Mouse (Mus musculus): Measurements from ENCODE around the gene Anapc15-ps. TPM values are rescaled to one million over a fixed set of nuclear protein-coding genes. Genes with fewer than 3 reads are reported as not detected.

Anapc15-ps gene
- polyA plus RNA-seq, 1 experiment from 2014 or later = not detected

DNA sequence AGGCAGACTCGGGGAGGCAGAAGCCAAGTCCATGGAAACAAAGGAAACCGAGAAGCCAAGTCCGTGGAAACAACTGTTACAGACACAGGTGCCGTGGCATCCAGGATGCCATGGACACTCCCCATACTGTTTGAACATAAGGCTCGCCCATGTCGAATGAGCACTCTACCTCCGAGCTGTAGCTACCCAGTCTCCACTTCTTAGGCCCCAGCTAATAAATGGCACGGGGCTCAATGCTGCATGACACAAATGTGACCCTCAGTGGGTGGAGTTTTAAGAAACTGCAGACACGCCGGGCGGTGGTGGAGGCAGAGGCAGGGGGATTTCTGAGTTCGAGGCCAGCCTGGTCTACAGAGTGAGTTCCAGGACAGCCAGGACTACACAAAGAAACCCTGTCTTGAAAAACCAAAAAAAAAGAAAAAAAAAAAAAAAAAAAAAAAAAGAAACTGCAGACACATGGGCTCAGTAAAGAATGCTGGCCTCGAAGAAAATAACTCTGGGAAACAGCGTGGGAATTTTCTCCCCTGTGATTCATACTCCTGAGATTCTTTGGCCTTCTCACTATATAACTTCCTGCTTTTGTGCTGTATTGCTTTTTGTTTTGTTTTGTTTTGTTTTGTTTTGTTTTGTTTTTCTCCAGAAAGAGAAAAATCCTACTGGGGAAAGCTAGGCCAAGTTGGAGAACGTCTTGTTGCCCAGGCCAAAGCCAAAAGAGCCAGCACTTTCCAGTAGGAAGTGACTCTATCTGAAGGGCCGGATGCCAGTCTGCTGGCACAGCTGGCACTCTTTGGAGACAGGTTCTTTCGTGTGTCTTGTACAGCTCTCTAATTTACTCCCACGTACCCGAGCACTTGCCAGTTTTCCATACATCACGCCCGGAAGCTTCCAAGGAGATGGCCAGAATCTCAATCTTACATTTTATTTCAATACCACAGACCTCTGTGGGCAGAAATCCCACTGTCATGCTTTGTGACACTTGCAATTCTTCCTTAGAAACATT lies 2.2 kb downstream of the Anapc15-ps start:
- ATAC-seq (ENCODE audit: low read depth) (no peak), DNase-seq (ENCODE audit: low spot score) (no peak)
- Histone ChIP-seq H3K27me3 (replicated peaks; ENCODE audit: control insufficient read depth, insufficient read depth, low read length) (no peaks in the 10 kb centered on the region), H3K36me3 (ENCODE audit: control insufficient read depth, insufficient read depth, low read length) (no peaks in the 10 kb centered on the region), H3K27ac (replicated peaks; ENCODE audit: low read depth, low read length) (no peak overlapping the region), H3K4me2 (ENCODE audit: low read depth, low read length) (no peak overlapping the region), H3K9me3 (ENCODE audit: control insufficient read depth, low read length) (0 out of 2 replicates have a peak, but pooled peaks cover 3% of the 10 kb centered on the region), H3K9ac (ENCODE audit: low read depth, low read length) (no peak overlapping the region), H3K4me3 (ENCODE audit: low read depth, low read length) (no peak overlapping the region), H3K4me1 (ENCODE audit: control insufficient read depth, insufficient read depth, low read length) (no peaks in the 10 kb centered on the region; the same call in 1 of the 2 replicates)
- 80% methylated on average over 21 of the region's 21 CpGs for WGBS

DNA sequence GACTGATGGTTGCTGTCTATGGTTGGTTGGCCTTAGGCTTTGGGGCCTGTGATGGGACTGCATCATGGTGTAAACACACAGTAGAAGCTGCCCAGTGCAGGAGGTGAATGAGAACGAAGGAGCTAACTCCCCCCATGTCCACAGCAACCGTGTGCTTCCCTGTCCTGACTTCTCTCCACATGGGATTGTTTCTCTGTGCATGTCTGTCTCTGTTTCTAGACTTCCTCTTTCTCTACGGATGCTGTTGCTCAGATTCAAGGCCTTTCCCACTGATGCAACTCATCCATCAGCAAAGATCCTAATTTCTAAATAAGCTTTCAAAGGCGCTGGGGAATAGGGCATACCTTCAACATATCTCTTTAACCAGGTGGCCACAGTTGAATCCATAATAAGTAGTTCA lies 3.4 kb downstream of the Anapc15-ps start:
- Histone ChIP-seq H3K9ac (ENCODE audit: low read depth, low read length) (no peak overlapping the region), H3K4me1 (ENCODE audit: control insufficient read depth, insufficient read depth, low read length) (no peaks in the 10 kb centered on the region; the same call in 1 of the 2 replicates), H3K4me3 (ENCODE audit: low read depth, low read length) (no peak overlapping the region), H3K4me2 (ENCODE audit: low read depth, low read length) (no peak overlapping the region), H3K9me3 (ENCODE audit: control insufficient read depth, low read length) (0 out of 2 replicates have a peak, but pooled peaks cover 3% of the 10 kb centered on the region), H3K36me3 (ENCODE audit: control insufficient read depth, insufficient read depth, low read length) (no peaks in the 10 kb centered on the region), H3K27ac (replicated peaks; ENCODE audit: low read depth, low read length) (no peak overlapping the region), H3K27me3 (replicated peaks; ENCODE audit: control insufficient read depth, insufficient read depth, low read length) (no peaks in the 10 kb centered on the region)
- 84% methylated on average over 4 of the region's 4 CpGs for WGBS
- ATAC-seq (ENCODE audit: low read depth) (no peak), DNase-seq (ENCODE audit: low spot score) (no peak)

DNA sequence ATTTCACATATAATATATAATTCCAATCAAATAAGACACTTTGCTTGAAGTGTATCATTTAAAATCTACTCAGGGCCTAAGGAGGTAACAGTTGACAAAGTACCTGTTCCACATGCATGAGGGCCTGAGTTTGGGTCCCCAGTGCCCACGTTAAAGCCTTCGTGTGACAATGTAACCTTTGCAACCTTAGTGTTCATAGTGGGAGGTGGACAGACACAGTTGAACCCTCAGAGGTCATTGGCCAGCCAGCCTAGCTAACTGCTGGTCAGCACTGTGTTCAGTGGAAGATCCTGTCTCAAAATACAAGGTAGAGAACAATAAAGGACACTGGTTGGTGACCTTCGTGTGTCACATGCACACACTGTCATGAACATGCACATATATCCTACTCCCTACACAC lies 4.2 kb downstream of the Anapc15-ps start:
- H3K27ac ChIP-seq (replicated peaks; ENCODE audit: low read depth, low read length) = no peak overlapping the region
- H3K4me3 ChIP-seq (ENCODE audit: low read depth, low read length) = no peak overlapping the region
- ATAC-seq (ENCODE audit: low read depth) = no peak
- 88% methylated on average over 3 of the region's 3 CpGs for WGBS
- no peaks in the 10 kb centered on the region for H3K36me3 ChIP-seq (ENCODE audit: control insufficient read depth, insufficient read depth, low read length)
- 0 out of 2 replicates have a peak, but pooled peaks cover 3% of the 10 kb centered on the region for H3K9me3 ChIP-seq (ENCODE audit: control insufficient read depth, low read length)
- no peaks in the 10 kb centered on the region for H3K27me3 ChIP-seq (replicated peaks; ENCODE audit: control insufficient read depth, insufficient read depth, low read length)
- H3K4me2 ChIP-seq (ENCODE audit: low read depth, low read length) = no peak overlapping the region
- no peak for DNase-seq (ENCODE audit: low spot score)
- H3K4me1 ChIP-seq (ENCODE audit: control insufficient read depth, insufficient read depth, low read length) = no peaks in the 10 kb centered on the region; the same call in 1 of the 2 replicates
- H3K9ac ChIP-seq (ENCODE audit: low read depth, low read length) = no peak overlapping the region

DNA sequence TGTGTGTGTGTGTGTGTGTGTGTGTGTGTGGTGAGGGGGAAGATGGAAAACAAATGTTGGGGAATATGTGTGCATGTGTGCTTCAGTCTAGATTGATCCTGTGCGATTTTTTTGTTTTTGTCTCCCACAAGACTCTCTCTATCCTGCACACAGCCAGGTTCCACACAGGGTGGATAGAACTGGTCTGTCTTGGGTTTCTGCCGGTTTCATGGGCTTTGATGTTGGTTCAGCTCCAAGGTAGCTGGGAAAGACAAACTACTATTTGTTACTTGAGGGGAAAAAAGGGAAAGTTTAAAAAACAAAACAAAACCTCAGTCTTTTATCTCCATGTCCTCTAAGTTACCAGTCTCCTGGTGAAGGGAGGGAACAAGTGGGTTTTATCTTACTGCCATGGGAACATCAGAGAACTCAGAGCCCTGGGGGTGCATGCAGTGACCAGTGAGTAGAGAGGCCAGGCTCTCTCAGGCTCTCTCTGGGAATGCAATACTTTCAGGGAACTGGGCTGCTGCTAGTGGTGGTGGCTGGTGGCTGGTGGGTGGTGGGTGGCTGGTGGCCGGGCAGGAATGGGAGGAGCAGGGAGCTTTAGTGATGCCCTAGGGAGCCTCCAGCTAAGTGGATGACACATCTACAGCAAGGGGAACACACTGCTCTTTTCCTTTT lies 5.8 kb downstream of the Anapc15-ps start:
- ATAC-seq (ENCODE audit: low read depth) = no peak
- Histone ChIP-seq H3K4me3 (ENCODE audit: low read depth, low read length) (no peak overlapping the region), H3K9me3 (ENCODE audit: control insufficient read depth, low read length) (no peaks in the 10 kb centered on the region), H3K4me1 (ENCODE audit: control insufficient read depth, insufficient read depth, low read length) (no peaks in the 10 kb centered on the region; the same call in 1 of the 2 replicates), H3K27me3 (replicated peaks; ENCODE audit: control insufficient read depth, insufficient read depth, low read length) (no peaks in the 10 kb centered on the region), H3K27ac (replicated peaks; ENCODE audit: low read depth, low read length) (no peak overlapping the region), H3K36me3 (ENCODE audit: control insufficient read depth, insufficient read depth, low read length) (no peaks in the 10 kb centered on the region), H3K9ac (ENCODE audit: low read depth, low read length) (no peak overlapping the region), H3K4me2 (ENCODE audit: low read depth, low read length) (no peak overlapping the region)
- DNase-seq (ENCODE audit: low spot score) = no peak
- WGBS = 43% methylated on average over 3 of the region's 3 CpGs

DNA sequence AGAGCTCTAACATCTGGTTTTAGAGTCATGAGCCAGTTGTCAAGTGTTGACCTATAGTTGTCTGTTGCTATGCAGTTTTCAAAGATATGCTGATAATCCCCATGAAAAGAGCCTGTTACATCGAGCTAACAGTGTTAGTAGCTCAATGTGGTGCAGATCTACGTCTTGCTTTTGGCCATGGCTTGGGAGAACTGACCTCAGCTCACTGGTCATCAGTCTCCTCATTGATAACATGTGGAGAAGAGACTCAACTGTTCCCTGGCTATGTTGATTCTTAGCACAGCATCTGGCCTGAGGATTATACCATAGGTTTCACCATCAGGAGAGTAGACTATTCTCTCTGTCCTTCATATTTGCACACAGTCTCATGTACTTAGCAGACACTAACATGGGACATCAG lies 6.5 kb downstream of the Anapc15-ps start:
- Histone ChIP-seq H3K36me3 (ENCODE audit: control insufficient read depth, insufficient read depth, low read length) (no peaks in the 10 kb centered on the region), H3K4me2 (ENCODE audit: low read depth, low read length) (no peak overlapping the region), H3K9me3 (ENCODE audit: control insufficient read depth, low read length) (no peaks in the 10 kb centered on the region), H3K27ac (replicated peaks; ENCODE audit: low read depth, low read length) (no peak overlapping the region), H3K4me3 (ENCODE audit: low read depth, low read length) (no peak overlapping the region), H3K4me1 (ENCODE audit: control insufficient read depth, insufficient read depth, low read length) (no peaks in the 10 kb centered on the region; the same call in 1 of the 2 replicates), H3K27me3 (replicated peaks; ENCODE audit: control insufficient read depth, insufficient read depth, low read length) (no peaks in the 10 kb centered on the region), H3K9ac (ENCODE audit: low read depth, low read length) (no peak overlapping the region)
- ATAC-seq (ENCODE audit: low read depth) (no peak), DNase-seq (ENCODE audit: low spot score) (no peak)
- 61% methylated on average over 2 of the region's 2 CpGs for WGBS

DNA sequence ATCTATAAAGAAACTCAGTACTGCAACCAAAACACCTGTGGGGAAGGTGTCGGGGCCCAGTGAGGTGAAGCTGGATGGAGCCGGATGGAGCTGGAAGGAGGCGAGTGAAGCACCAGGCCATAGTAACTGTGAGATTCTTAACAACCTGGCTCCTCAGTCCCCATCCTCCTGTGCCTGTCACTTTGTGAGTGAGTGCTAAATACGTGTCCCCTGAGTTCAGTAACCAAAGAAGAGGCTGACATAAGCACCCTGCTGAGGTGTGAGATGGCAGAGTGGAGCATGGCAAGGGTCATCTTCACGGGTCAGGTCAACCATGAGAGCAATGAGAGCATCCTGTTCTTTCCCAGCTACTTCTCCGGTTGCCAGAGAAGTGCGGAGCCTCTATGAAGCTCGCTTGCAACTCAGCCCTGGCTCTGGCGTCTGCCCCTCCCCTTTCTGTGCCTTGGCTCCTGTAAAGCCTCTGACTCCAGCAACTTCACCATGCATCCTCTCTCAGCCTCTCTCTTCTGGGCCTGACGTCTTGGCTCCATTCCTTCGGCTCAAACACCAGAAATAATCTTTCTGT lies 7.7 kb downstream of the Anapc15-ps start:
- Histone ChIP-seq H3K4me3 (ENCODE audit: low read depth, low read length) (no peak overlapping the region), H3K36me3 (ENCODE audit: control insufficient read depth, insufficient read depth, low read length) (no peaks in the 10 kb centered on the region), H3K4me2 (ENCODE audit: low read depth, low read length) (no peak overlapping the region), H3K27me3 (replicated peaks; ENCODE audit: control insufficient read depth, insufficient read depth, low read length) (no peaks in the 10 kb centered on the region), H3K9ac (ENCODE audit: low read depth, low read length) (no peak overlapping the region), H3K4me1 (ENCODE audit: control insufficient read depth, insufficient read depth, low read length) (no peaks in the 10 kb centered on the region; the same call in 1 of the 2 replicates), H3K9me3 (ENCODE audit: control insufficient read depth, low read length) (no peaks in the 10 kb centered on the region), H3K27ac (replicated peaks; ENCODE audit: low read depth, low read length) (no peak overlapping the region)
- ATAC-seq (ENCODE audit: low read depth) (no peak), DNase-seq (ENCODE audit: low spot score) (no peak)
- 59% methylated on average over 8 of the region's 11 CpGs for WGBS

DNA sequence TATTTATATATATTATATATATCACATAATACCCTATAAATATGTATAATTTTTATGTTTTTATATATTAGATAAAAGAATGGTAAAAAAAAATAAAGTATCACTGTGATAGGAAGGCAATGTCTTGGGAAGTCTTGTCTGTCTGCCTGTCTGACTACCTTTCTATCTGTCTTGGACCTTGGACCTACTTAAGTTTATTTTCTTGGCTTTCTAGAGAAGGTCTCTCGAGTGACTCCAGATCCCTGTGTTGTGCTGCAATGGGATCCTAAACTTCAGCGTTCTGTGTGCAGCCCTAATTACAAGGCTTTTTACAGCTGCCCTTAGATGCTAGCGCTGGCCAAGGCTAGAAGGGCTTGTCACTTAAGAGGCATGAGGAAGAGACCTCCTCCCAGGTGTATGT lies 8.6 kb downstream of the Anapc15-ps start:
- Histone ChIP-seq H3K9ac (ENCODE audit: low read depth, low read length) (no peak overlapping the region), H3K9me3 (ENCODE audit: control insufficient read depth, low read length) (no peaks in the 10 kb centered on the region), H3K4me3 (ENCODE audit: low read depth, low read length) (no peak overlapping the region), H3K27me3 (replicated peaks; ENCODE audit: control insufficient read depth, insufficient read depth, low read length) (no peaks in the 10 kb centered on the region), H3K36me3 (ENCODE audit: control insufficient read depth, insufficient read depth, low read length) (no peaks in the 10 kb centered on the region), H3K4me2 (ENCODE audit: low read depth, low read length) (no peak overlapping the region), H3K4me1 (ENCODE audit: control insufficient read depth, insufficient read depth, low read length) (no peaks in the 10 kb centered on the region; the same call in 1 of the 2 replicates), H3K27ac (replicated peaks; ENCODE audit: low read depth, low read length) (no peak overlapping the region)
- 61% methylated on average over 3 of the region's 3 CpGs for WGBS
- no peak for ATAC-seq (ENCODE audit: low read depth)
- no peak for DNase-seq (ENCODE audit: low spot score)

DNA sequence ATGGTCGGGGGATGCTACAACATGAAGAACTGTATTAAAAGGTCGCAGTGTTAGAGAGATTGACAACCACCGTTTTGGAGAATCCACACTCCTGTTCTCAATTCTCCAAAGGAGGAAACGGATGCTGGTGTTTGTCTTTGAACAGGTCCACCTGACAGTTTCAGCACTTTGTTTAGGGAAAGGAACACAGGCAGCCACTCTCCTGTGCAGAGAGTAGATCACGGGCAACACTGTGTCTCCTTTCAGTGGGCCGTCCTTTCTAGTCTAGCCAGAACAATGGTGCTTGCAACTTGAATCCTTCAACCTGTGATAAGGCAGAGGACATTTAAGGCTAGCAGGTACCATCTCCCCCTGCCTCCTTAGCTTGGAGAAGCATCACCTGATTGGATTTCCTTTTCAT lies 12.9 kb downstream of the Anapc15-ps start:
- Histone ChIP-seq H3K4me1 (ENCODE audit: control insufficient read depth, insufficient read depth, low read length) (no peaks in the 10 kb centered on the region), H3K9ac (ENCODE audit: low read depth, low read length) (no peak overlapping the region), H3K27ac (replicated peaks; ENCODE audit: low read depth, low read length) (no peak overlapping the region), H3K36me3 (ENCODE audit: control insufficient read depth, insufficient read depth, low read length) (no peaks in the 10 kb centered on the region), H3K4me2 (ENCODE audit: low read depth, low read length) (no peak overlapping the region), H3K4me3 (ENCODE audit: low read depth, low read length) (no peak overlapping the region), H3K27me3 (replicated peaks; ENCODE audit: control insufficient read depth, insufficient read depth, low read length) (no peaks in the 10 kb centered on the region), H3K9me3 (ENCODE audit: control insufficient read depth, low read length) (no peaks in the 10 kb centered on the region)
- no peak for DNase-seq (ENCODE audit: low spot score)
- no peak for ATAC-seq (ENCODE audit: low read depth)
- 56% methylated on average over 6 of the region's 6 CpGs for WGBS

All from embryonic facial prominence, embryonic 14.5 days (tissue).